11 mouse cellular contexts compared by ENCODE assay signal in genomic region chr2:169663792-169664191, GRCm38 (mm10). TPM values are rescaled to one million over a fixed set of nuclear protein-coding genes. Genes with fewer than 3 reads are reported as not detected.
DNase-seq lines count a peak whose midpoint lies in the region; ATAC-seq lines count a peak whose summit lies in the region.
"Had no signal": no experiment of that assay in that cellular context is flagged by ENCODE, and none has a peak within 500 bp of the region (broad histone marks: within the 10 kb centered on the region; RNA-seq: fewer than 3 reads in every experiment).

No protein-coding gene starts in this region.

- H3K9ac ChIP-seq in heart, embryonic 11.5 days (ENCODE audit: low read depth, low read length): no peak overlapping the region
- no peak overlapping the region for H3K9ac ChIP-seq in liver, embryonic 11.5 days (ENCODE audit: low read depth, low read length)
- peak overlapping the region; percentile 20; the same call in 1 of the 2 replicates for H3K9ac ChIP-seq in heart, embryonic 16.5 days (ENCODE audit: low read length)
- no peak overlapping the region for H3K9ac ChIP-seq in neural tube, embryonic 14.5 days (replicated peaks; ENCODE audit: low read depth, low read length)

- H3K27ac ChIP-seq in heart, embryonic 11.5 days (ENCODE audit: low read depth, low read length): peak overlapping the region; percentile 62
- peak overlapping the region; percentile 25; the same call in 1 of the 2 replicates for H3K27ac ChIP-seq in liver, embryonic 11.5 days (ENCODE audit: low read depth, low read length)
- H3K27ac ChIP-seq in heart, embryonic 16.5 days (ENCODE audit: low read length): peak overlapping the region; percentile 65
- H3K27ac ChIP-seq in neural tube, embryonic 14.5 days (ENCODE audit: low read depth, low read length): peak overlapping the region; percentile 34; the same call in 1 of the 2 replicates

- H3K4me2 ChIP-seq in heart, embryonic 11.5 days: no peak overlapping the region
- H3K4me2 ChIP-seq in liver, embryonic 11.5 days: no peak overlapping the region
- peak overlapping the region; percentile 30; the same call in 1 of the 2 replicates for H3K4me2 ChIP-seq in heart, embryonic 16.5 days (ENCODE audit: low read depth, low read length)
- H3K4me2 ChIP-seq in neural tube, embryonic 14.5 days (ENCODE audit: low read depth, low read length): no peak overlapping the region

- no peak for DNase-seq in heart, postnatal 14 days
- DNase-seq in liver, embryonic 11.5 days (ENCODE audit: low spot score): no peak
- DNase-seq in liver: no peak
- no peak for DNase-seq in layer of hippocampus, adult 11-12 months (ENCODE audit: low spot score)
- no peak for DNase-seq in spleen, postnatal 4 days (ENCODE audit: low spot score in 2 of 2)
- DNase-seq: layer of hippocampus, postnatal 36 days; thymus, postnatal 25 days had no signal

- no peaks in the 10 kb centered on the region for H3K9me3 ChIP-seq in heart, embryonic 11.5 days (replicated peaks; ENCODE audit: control insufficient read depth, low read length)
- H3K9me3 ChIP-seq in liver, embryonic 11.5 days (ENCODE audit: control insufficient read depth, low read length): no peaks in the 10 kb centered on the region
- no peaks in the 10 kb centered on the region for H3K9me3 ChIP-seq in heart, embryonic 16.5 days (replicated peaks; ENCODE audit: control insufficient read depth, low read length)
- H3K9me3 ChIP-seq in neural tube, embryonic 14.5 days (ENCODE audit: control insufficient read depth, low read length): no peaks in the 10 kb centered on the region

- intact Hi-C loops in heart, postnatal 14 days (cut with DNase I): no loop called here

- H3K36me3 ChIP-seq in heart, embryonic 11.5 days (ENCODE audit: control insufficient read depth, insufficient read depth, low read length): no peaks in the 10 kb centered on the region
- no peaks in the 10 kb centered on the region for H3K36me3 ChIP-seq in liver, embryonic 11.5 days (ENCODE audit: control insufficient read depth, insufficient read depth, low read length)
- no peaks in the 10 kb centered on the region for H3K36me3 ChIP-seq in heart, embryonic 16.5 days (ENCODE audit: control insufficient read depth, insufficient read depth)
- no peaks in the 10 kb centered on the region for H3K36me3 ChIP-seq in neural tube, embryonic 14.5 days (ENCODE audit: control insufficient read depth, insufficient read depth, low read length)

- WGBS in heart, embryonic 11.5 days (ENCODE audit: insufficient replicate concordance): 42% methylated on average over 8 of the region's 8 CpGs
- 62% methylated on average over 8 of the region's 8 CpGs for WGBS in liver, embryonic 11.5 days
- 48% methylated on average over 8 of the region's 8 CpGs for WGBS in heart, embryonic 16.5 days
- 48% methylated on average over 8 of the region's 8 CpGs for WGBS in neural tube, embryonic 14.5 days

- no peak overlapping the region for H3K4me3 ChIP-seq in heart, embryonic 11.5 days (ENCODE audit: low read depth, low read length)
- H3K4me3 ChIP-seq in liver, embryonic 11.5 days (ENCODE audit: low read depth, low read length): no peak overlapping the region
- H3K4me3 ChIP-seq in heart, embryonic 16.5 days (ENCODE audit: low read length): no peak overlapping the region
- H3K4me3 ChIP-seq in neural tube, embryonic 14.5 days (ENCODE audit: low read depth, low read length): no peak overlapping the region
- H3K4me3 ChIP-seq: myocyte had no signal

- H3K27me3 ChIP-seq in heart, embryonic 11.5 days (ENCODE audit: control insufficient read depth, insufficient read depth, low read length): no peaks in the 10 kb centered on the region
- no peaks in the 10 kb centered on the region for H3K27me3 ChIP-seq in liver, embryonic 11.5 days (replicated peaks; ENCODE audit: control insufficient read depth, insufficient read depth, low read length)
- H3K27me3 ChIP-seq in heart, embryonic 16.5 days (ENCODE audit: control insufficient read depth, insufficient read depth, low read length): no peaks in the 10 kb centered on the region
- no peaks in the 10 kb centered on the region for H3K27me3 ChIP-seq in neural tube, embryonic 14.5 days (ENCODE audit: control insufficient read depth, insufficient read depth, low read length)

- H3K4me1 ChIP-seq in heart, embryonic 11.5 days (ENCODE audit: control insufficient read depth, insufficient read depth, low read length): peaks cover 31% of the 10 kb centered on the region
- peaks cover 8% of the 10 kb centered on the region; the same call in 1 of the 2 replicates for H3K4me1 ChIP-seq in liver, embryonic 11.5 days (replicated peaks; ENCODE audit: control insufficient read depth, insufficient read depth, low read length)
- H3K4me1 ChIP-seq in heart, embryonic 16.5 days (ENCODE audit: control insufficient read depth, insufficient read depth, low read length): peaks cover 19% of the 10 kb centered on the region
- peaks cover 26% of the 10 kb centered on the region; the same call in 1 of the 2 replicates for H3K4me1 ChIP-seq in neural tube, embryonic 14.5 days (ENCODE audit: control insufficient read depth, insufficient read depth, low read length)

- ATAC-seq in heart, embryonic 11.5 days (replicated peaks; ENCODE audit: insufficient number of reproducible peaks, low FRiP score, low TSS enrichment): no peak
- ATAC-seq in liver, embryonic 11.5 days (replicated peaks; ENCODE audit: low FRiP score): no peak
- ATAC-seq in heart, embryonic 16.5 days (replicated peaks; ENCODE audit: extremely low read depth, insufficient read depth, low FRiP score): no peak
- no peak for ATAC-seq in neural tube, embryonic 14.5 days (ENCODE audit: low read depth)

RNA-seq across cellular contexts. Expression of gene Tshz2, which starts 31.0 kb away (rescaled TPM):
- polyA plus RNA-seq in heart, embryonic 11.5 days (2014; fragmentation: Nextera tagmentation; extraction: Ambion mirVana): 3.3 and 5.3 TPM in 2 replicates
- 10 to 100 TPM; 15.5 to 17.8 TPM for total RNA-seq in heart, postnatal 14 days (2021)
- 4.9 and 5.4 TPM in 2 replicates for polyA plus RNA-seq in liver, embryonic 11.5 days (2014; fragmentation: Nextera tagmentation; extraction: Ambion mirVana)
- polyA plus RNA-seq in heart, embryonic 16.5 days (2015; fragmentation: Nextera tagmentation; extraction: Ambion mirVana): 3.2 and 3.6 TPM in 2 replicates
- 54.5 and 58.5 TPM in 2 replicates for polyA plus RNA-seq in neural tube, embryonic 14.5 days (2014; fragmentation: Nextera tagmentation; extraction: Ambion mirVana)
- polyA plus RNA-seq: myocyte had no signal
